Mouse (Mus musculus): ENCODE results near the gene Atp5k.
A peak's percentile ranks its signal among the peaks of the same experiment; 100 is the strongest.

Gene Atp5k

DNA sequence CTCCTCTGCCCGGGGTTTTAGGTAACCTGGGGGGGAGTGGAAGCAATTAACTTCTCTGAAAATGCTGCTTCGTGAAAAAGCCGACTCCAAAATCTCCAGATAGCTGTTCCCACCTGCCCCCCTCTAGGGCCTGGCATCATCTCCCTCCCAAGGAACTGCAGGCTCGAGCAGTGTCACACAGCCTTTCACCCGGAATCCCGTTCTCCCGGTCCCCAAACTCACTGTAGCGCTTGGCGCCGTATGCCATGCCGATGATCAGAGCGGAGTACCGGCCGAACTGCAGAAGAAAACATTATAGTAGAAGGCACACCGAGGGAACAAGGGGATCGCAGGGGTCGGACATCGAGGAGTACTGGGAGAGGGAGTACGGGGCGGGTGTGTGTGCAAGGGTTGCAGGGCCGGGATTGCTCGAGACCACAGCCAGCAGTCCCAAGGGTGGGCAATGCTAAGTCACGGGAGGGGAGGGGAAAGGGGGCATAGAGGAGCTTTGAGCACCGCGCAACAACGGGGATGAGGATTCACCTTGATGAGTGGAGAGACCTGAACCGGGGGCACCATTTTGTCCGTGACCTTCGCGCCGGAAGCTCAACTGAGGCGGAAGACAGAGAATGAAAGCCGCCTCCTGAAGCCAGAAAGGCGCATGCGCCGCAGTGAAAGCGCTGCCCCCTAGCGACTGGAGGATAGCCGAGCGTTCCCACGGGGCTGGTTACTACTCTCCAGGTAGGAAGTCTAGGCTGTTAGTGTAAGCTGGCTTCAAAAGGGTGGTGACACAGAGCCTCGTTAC lies at the start of gene Atp5k:
TSS of gene Atp5k (minus strand) at position 645 of the 784 bp plus-strand sequence.
- peak; percentile 91 for DNase-seq (ENCODE audit: low spot score)

DNA sequence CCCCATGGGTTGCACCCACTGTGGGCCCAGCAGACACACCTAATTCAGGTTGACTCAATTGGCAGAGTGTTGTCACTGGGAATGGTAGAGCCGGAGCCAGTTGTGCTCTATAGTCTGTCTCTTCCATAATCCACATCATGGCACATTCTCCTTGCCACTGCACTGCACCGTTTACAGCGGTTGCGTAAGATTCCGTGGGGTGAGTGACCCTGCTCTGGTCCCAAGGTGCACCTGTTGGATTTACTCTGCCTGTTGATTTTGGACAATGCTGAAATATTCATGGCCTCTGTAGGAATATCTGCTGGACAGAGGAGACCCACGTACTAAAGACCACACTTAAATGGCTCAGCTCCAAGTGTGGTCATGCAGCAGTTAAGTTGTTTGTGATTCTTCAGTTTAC lies 48.8 kb upstream of the Atp5k start:
- no peak for DNase-seq (ENCODE audit: low spot score)

DNA sequence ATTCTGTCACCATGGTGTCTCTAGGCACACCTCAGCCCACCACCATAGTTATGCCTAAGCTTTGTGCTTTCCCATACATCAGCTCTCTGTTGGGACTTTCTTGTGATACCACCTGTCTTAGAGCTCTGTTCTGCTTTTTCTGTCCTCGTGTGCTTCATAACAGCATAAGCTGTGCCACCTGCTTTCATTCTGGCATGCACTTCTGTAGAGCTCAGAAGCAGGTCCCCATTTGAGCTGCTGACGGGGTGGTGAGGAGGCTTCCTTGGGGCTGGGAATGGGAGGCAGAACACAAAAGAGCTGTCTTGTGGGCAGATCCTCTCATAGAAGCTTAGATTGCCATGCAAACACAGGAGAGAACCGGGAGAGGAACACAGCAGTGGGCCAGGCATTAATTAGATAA lies 41.7 kb upstream of the Atp5k start:
- DNase-seq (ENCODE audit: low spot score), result no peak

DNA sequence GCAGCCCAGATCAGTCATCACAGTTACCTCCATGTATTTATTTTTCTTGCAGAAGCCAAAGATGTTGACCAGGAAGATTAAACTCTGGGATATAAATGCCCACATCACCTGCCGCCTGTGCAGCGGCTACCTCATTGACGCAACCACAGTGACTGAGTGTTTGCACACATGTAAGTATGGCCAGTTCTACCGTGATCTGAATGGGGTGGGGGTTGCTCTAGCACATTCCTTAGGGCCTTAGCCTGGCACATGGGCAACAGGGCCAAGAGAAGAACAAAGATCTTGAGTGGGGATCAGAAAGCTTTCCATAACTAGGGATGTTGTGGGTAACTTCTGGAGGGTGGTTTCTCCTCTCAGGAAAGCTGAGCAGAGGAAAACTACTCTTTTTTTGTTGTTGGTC lies 39.5 kb upstream of the Atp5k start:
- DNase-seq (ENCODE audit: low spot score), result no peak

DNA sequence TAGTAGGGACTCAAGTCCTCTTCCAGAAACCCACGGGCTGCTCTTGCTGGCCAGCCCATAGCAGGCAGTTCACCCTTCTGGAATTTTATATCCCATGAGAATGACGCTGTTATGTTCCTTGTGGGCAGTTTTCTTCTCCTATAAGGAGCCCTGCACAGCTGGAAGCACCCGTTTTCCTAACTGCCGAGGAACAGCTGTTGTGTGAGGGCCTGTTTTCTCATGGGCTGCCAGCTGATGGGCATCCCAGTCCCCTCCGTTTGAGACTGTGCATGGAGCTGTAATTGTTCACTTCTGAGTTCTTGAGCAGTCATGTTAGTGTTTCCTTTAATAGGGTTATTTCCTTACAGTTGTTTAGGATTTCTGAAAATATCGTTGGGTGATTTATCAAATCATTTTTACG lies 35.4 kb upstream of the Atp5k start:
- DNase-seq (ENCODE audit: low spot score), result no peak

DNA sequence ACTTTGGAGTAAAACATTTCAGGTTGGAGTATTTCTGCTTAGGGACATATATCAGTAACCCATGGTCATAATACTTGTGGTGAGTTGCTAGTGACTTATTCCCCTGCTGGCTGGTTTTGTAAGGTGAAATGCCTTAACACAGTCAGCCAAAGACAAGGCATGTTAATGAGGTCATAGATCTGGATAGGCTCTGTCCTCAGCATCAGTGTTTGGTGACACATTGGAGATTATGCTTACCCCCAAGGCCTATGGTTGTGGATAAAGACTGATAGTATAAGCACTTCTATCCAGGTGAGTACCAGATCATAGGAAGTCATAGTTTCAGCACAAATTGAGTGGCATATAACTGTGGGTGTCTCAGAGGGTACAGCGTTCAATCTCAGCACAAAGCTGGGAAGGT lies 32.4 kb upstream of the Atp5k start:
- no peak for DNase-seq (ENCODE audit: low spot score)

DNA sequence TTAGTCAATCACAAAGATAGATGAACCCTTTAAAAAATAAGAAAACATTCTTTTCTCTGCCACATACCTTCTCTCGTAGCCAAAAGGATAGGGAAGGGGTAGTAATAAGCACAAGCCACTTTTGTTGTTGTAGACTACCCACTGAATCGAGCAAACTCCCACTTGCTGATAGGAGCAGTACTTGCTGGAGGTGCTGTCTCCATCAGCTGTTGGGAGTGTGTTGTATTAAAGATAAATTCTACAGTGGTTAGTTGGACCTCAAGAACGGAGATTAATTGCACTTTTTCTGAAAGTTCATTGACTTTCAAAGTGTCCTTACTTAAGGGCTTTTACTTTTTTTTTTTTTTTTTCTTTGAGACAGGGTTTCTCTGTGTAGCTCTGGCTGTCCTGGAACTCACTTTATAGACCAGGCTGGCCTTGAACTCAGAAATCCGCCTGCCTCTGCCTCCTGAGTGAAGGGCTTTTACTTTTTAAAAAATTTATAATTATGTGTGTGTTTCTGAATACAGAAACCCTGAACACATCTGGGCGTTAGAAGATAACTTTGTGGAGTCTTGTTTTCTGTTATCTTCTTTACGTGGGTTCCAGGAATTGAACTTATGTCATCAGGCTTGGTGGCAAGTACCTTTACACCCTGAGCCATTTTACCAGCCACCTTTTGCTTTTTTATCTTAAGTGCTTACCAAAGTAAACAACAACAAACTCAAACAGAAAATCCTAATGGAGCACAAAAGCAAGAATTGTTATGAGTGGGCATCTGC lies 31.1 kb upstream of the Atp5k start:
- no peak for DNase-seq (ENCODE audit: low spot score)

DNA sequence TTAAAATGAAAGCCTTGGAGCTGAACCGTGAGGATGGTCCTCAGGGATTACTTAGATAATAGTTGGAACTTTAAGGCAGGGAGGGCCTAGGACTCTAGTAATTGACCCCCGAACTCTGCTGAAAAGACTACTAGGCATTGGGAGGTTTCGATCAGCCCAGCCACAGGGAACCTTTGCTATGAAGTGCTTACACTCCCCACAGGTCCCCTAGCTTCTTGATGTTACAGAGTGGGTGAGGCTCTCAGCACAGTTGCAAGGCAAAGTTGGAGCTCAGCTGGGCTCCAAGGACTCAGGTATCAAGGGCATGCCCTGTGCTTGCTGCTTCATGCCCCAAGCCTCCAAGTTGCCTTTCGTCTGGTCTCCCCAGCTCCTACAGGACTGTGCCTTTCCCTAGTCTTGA lies 28.2 kb upstream of the Atp5k start:
- DNase-seq (ENCODE audit: low spot score), result no peak

DNA sequence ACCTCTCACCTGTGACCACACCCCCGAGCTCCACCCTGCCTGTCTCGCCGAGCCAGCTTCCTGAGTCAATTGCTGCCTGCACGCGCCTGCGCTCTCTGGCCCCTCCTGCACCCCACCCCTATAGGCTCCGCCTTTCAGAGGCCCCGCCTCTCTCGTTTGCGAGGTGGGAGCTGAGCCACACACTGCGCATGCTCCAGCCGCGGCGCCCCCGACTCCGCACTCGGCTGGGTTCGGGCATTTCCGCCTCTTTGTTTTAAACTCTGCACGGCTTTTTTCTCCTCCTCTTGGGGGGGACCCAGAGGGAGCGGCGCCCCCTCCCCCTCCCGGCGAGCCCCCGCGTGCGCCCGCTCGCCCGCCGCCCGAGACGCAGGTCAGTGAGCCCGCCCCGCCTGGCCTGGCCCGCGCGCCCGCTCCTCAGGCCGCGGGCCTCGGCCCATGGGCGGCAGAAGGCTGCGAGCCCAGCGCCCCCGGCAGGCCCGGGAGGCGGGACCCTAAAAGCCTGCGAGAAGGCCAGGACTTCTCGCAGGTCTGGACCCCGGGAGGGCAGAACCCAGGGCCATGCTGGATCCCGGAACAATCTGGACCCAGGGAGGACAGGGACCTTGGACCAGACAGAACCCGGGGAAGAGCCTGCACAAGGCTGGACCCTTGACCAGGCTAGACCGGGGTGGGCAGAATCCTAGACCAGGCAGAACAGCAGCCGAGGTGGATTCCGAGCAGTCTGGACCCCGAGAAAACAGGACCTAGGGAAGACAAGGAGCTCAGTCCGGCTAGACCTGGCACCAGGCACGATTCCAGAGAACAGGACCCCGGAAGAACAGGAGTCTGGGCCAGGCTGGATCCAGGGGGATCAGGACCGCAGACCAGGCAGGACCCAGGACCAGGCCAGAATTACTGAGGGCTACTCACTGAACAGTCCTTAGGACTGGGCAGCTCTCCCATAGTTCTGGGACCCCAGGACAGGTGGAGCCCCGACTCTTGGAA lies 27.1 kb upstream of the Atp5k start, which contains the start of gene Pcgf3:
TSS of gene Pcgf3 (plus strand) at position 151 of the 984 bp plus-strand sequence.
- peak; percentile 95 for DNase-seq (ENCODE audit: low spot score)

DNA sequence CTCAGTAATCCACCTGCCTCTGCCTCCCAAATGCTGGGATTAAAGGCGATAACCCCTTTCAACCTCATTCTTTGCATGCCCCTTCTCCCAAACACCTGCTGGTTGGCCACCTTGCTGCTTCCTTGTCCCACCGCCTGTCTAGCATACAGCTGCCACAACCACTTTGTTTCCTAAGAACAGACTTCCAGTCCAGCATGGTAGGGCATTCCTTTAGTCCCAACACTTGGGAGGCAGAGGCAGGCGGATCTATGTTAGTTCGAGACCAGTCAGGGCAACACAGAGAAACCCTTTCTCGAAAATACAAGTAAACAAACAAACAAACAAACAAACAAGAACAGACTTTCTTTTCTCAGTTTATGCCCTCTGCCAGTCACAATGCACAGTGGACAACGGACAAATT lies 26.2 kb upstream of the Atp5k start:
- no peak for DNase-seq (ENCODE audit: low spot score)

DNA sequence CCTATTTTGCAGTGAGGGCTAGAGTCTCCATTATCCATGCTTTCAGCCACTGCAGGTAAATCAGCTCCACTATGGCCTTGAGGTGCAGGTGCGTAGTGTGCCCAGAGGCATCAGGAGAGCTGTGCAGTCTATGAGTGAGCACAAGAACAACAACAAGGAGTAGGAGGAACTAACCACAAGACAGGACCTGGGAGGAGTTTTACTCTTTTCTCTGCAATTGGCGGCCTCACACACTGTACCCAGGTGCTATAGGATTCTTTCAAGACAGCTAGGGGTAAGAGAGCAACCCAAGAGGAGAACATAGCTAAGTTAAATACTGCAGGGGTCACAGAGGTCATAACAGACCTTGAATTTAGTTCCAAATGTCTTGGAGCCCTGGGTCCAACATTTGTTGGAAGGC lies 24.5 kb upstream of the Atp5k start:
- DNase-seq (ENCODE audit: low spot score), result no peak

DNA sequence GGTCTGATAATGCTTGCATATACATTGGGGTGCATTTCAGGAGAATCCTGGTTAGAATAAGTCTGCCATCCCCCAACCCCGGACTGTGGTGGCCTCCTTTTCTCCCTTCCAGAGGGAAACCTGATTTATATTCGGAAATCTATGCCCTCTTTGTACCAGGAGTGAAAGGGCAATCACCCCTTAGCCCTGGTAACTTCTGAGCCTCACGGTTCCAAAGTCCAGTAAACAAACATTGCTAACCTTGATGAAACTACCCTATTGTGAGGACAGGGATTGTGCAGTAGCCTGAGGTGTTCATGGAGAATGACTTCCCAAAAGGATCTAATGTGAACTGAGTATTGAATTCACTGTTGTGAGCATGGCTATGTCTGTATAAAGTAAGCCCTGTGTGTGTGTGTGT lies 19.8 kb upstream of the Atp5k start:
- DNase-seq (ENCODE audit: low spot score), result no peak

DNA sequence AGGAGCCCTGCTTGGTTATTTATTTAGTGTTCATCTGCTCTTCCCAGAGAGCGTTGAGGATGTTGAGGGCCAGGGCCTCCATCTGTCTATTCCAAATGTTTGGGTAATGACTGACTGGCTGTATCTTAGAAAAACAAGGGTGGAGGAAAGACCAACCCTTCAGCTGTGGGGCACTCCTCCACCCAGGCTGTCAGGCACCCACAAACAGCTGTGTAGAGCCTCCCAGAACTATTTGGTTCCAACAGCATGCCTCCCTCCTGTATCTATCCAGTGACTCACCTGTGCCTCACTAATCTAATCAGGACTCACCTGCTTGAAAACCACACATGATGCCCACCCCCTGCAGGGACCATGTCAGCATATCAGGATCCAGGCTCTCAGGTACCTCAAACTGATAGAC lies 18.2 kb upstream of the Atp5k start:
- no peak for DNase-seq (ENCODE audit: low spot score)

DNA sequence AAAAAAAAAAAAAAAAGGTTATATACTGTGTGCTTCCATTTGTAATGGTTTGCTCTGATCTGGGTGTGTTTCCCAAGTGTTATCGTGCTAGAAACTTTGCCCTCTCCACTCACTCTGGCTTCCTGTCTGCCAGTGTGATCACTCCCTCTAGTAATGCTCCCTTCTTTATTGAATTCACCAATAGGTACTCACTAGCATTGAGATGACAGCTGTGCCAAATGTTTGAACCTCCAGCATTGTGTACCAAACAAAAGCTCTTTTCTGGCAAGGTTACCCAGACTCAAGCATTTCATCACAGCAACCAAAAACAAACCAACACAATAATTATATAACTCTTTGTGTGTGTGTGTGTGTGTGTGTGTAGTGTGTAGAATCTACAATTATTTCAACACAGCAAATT lies 17.4 kb upstream of the Atp5k start:
- no peak for DNase-seq (ENCODE audit: low spot score)

DNA sequence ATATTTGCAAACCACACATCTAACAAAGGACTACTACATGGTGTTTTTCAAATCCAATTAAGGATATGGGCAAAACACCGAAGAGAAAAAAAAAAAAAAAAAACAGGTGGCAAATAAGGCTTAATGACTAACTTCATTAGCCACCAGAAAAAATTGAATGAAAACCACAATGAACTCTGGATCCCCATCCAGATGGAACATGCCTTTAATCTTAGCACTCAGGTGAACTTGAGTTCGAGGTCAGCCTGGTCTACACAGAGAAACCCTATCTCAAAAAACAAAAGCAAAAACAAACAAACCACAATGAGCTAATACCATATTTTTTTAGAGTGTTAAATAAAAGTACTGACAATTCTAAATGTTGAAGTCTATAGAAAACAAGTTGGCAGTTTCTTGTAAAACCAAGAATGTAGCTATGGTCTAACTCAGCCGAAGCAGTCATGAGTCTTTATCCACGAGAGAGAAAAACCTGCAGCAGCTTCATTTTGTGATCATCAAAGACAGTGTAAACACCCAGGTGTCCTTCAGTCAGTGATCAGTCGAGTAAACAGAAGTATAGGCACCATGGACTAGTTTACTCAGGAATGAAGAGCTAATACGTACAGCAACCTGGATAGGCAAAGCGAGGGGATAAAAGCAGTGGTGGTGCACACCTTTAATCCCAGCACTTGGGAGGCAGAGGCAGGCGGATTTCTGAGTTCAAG lies 16.7 kb upstream of the Atp5k start:
- no peak for DNase-seq (ENCODE audit: low spot score)

DNA sequence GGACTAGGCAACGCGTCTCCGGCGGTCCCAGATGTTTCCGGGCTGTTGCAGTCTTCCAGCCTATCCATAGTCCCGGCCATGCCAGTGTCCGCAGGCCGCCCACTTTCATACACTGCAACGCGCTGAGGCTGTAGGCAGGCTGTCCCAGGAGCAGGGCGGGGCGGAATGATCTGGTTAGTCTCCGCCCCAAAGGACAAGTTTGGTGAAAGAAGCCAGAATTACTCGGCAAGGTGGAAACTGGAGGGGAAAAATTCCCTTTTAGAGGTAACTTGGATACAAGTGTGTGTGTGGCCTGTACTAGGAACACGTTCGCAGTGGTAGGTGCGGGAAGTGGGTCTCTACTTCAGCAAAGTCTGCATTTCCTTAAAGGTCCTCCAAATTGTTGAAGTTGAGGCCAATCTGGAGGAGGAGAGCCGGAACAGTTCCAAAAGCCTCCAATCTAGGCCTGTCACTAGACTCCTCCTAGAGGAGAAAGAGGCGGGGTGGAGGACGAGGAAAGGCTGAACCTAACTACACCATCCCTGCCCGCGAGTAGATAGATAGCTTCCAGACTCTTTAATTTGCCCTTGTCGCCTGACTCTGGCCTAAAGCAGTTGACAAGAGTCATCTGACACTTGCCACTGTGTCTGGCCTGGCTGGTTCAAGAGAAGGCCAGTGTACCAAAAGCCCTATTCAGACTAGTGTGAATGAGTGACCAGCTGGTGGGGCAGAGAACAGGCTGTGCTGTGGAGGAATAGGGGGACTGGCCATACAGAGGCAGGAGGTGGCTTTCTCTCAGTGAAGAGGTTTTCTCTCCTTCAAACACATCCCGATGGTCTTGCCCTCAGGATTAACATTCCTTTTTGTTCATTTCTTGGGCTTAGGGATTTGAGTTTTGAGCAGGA lies 14.8 kb upstream of the Atp5k start, which contains the start of gene Mfsd7a:
TSS of gene Mfsd7a (minus strand) at position 107 of the 884 bp plus-strand sequence.
- DNase-seq (ENCODE audit: low spot score), result peak; percentile 53

DNA sequence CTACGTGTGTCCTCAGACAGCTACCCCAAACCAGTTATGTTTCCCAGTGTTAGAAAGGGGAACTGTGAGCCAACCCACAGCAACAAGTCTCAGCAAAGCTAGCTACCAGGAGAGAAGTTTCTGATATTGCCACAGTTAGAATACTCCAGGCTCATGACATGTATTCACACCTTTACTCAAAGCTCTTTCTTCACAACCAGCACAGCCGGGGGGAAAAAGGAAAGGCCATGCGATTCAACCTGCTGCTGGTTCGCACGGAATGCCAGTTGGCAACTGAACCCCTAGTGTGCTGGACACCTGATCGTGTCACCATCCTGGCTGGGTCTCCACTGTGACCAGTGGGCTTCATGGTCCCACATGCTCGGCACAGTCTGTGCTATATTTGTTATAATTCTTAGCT lies 13.6 kb upstream of the Atp5k start:
- no peak for DNase-seq (ENCODE audit: low spot score)

DNA sequence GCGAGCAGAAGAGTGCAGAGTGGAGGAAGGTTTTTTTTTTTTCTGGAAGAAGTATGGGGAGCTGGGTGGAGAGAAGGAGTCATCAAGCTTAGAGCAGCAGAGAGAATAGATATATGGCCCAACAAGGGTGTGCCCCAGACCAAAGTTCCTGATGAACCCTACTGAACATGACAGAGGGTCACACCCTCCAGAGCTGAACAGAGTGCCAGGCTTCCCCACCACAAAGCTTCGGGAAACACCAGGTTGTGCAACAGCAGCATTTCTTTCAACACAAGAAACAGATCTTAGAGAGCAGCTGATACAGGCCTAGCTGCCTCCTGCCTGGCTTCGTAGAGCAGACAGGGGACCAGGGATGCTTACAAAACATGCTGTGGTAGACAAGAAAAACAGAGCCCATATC lies 12.7 kb upstream of the Atp5k start:
- DNase-seq (ENCODE audit: low spot score), result no peak

DNA sequence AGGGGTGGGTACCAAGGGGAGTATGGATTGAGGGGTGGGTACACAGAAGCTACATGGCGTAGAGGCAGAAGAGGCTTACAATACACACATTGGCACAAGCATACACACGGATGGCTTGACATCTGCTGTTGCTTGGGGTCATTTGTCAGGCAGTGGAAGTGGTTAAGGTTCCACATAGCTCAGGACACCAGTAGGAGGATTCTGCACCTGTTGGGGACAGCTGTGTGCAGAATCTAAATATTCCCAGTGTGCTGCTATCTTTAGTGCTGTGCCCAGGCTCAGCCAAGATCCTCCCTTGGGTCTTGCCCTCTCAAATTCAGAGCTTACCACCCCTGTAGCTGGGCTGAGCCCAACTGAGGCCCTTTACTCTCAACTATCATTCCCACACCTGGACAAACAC lies 1.9 kb upstream of the Atp5k start:
- no peak for DNase-seq (ENCODE audit: low spot score)

DNA sequence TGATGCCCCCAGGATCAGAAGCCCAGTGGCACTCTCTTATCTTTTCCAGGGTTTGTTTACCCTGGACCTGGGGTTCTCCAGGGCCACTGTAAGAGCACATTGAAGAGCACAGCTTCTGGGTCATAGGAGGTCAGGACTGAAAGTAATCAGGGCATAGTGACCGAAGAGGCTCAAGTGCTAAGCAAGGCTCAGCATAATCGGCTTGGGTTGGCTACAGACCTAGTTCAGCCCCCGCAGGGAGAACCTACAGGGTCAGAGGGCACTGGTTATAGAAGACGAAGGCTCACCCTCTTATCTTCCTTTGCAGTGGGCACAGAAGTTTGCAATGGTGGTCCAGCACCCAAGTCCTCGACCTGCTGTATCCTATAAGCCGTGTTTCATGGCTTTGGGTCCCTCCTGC lies 3.1 kb downstream of the Atp5k start:
- no peak for DNase-seq (ENCODE audit: low spot score)

DNA sequence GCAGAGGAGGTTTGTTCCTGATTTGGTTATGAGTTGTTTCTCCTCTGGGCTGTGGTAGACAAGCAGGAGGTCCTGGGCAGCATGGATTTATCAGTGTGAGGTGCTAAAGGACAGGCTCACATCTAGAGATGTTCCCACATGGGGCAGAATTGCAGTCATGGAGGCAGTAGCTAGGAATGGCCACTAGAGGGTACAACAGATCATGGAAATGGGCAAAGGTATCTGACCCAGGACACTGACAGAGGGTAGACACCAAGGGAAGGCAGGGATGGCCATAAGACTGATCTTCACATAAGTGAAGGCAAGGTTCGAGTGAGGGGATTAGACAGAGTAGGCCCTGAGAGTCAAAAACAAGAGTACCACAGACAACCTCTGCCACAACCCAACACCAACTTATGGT lies 7.1 kb downstream of the Atp5k start:
- DNase-seq (ENCODE audit: low spot score), result peak; percentile 37

All from ovary, postnatal 14 days (tissue).